Mouse (Mus musculus) megakaryocyte, embryonic 14.5 days (primary cell): ENCODE measurements at regions not wholly inside any gene's neighbourhood (a gene's known extent, or its start where the extent isn't known, plus 50 kb on each side); places are given as distances from the start of the nearest gene placed in this dataset.

Experiments used
- H3K27me3 ChIP-seq: replicated peaks from 2 replicates; pipeline ENCODE3; 2012; ENCODE audit warnings: inconsistent platforms
- H3K36me3 ChIP-seq: replicated peaks from 2 replicates; pipeline ENCODE3; 2012; ENCODE audit warnings: low read length, inconsistent platforms, mixed read lengths
- H3K4me1 ChIP-seq: 2 replicates; pipeline ENCODE4 v1.6.1; 2012; ENCODE audit warnings: inconsistent platforms
- H3K4me3 ChIP-seq: replicated peaks from 2 replicates; pipeline ENCODE3; 2012; ENCODE audit warnings: moderate library complexity, mild to moderate bottlenecking, inconsistent platforms
- H3K9me3 ChIP-seq: 2 replicates; pipeline ENCODE4 v1.6.1; 2012; ENCODE audit warnings: inconsistent platforms
- FLI1 ChIP-seq: IDR thresholded peaks from 2 replicates; pipeline ENCODE4 v1.6.1; 2012; ENCODE audit warnings: low read length, inconsistent platforms, mixed read lengths
- GATA1 ChIP-seq: IDR thresholded peaks from 3 replicates; pipeline ENCODE4 v1.6.1; 2012; ENCODE audit warnings: mixed read lengths, low read length, inconsistent platforms, borderline replicate concordance

GRCm38 (mm10) chr1:128658802-128659201 lies 66.7 kb upstream of the Cxcr4 start:
- Histone ChIP-seq H3K27me3 (peaks cover 5% of the 10 kb centered on the region), H3K9me3 (peaks cover 3% of the 10 kb centered on the region; the same call in 1 of the 2 replicates), H3K36me3 (no peaks in the 10 kb centered on the region), H3K4me3 (no peak overlapping the region), H3K4me1 (peaks cover 4% of the 10 kb centered on the region; the same call in 1 of the 2 replicates)
- TF ChIP-seq GATA1 (no peak), FLI1 (no peak)

- Histone ChIP-seq H3K36me3 (no peaks in the 10 kb centered on the region), H3K27me3 (peaks cover 2% of the 10 kb centered on the region)
These were observed 62.2 kb upstream of the Cxcr4 start for GRCm38 (mm10) chr1:128654099-128654862.

DNA sequence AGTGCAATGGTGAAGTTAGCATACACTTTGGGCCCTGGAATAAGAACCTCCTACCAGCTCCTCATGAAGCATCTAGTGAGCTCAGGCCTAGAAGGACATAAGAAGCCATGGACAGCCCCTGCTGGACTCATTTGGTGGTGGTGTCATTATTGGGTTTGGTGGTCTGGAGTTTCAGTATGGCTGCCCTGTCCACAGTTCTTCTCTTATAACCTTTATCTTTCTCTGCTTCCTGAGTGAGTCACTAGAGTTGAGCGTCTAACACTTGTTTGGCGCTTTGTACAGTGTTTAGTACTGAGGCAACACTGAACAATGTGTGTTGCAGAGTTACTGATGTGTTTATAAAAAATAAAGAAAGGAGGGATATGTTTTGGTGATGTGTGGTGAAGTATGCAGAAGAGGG lies 58.5 kb upstream of the Cxcr4 start:
- Histone ChIP-seq H3K4me1 (peaks cover 10% of the 10 kb centered on the region), H3K9me3 (no peaks in the 10 kb centered on the region), H3K4me3 (no peak overlapping the region), H3K36me3 (no peaks in the 10 kb centered on the region), H3K27me3 (peaks cover 2% of the 10 kb centered on the region)
- TF ChIP-seq GATA1 = no peak

More at GRCm38 (mm10) chr1:128654099-128654862, 62.2 kb upstream of the Cxcr4 start:
- Histone ChIP-seq H3K9me3 (peaks cover 3% of the 10 kb centered on the region; the same call in 1 of the 2 replicates), H3K4me1 (peaks cover 13% of the 10 kb centered on the region), H3K4me3 (no peak overlapping the region)
- TF ChIP-seq FLI1 (no peak), GATA1 (no peak)

DNA sequence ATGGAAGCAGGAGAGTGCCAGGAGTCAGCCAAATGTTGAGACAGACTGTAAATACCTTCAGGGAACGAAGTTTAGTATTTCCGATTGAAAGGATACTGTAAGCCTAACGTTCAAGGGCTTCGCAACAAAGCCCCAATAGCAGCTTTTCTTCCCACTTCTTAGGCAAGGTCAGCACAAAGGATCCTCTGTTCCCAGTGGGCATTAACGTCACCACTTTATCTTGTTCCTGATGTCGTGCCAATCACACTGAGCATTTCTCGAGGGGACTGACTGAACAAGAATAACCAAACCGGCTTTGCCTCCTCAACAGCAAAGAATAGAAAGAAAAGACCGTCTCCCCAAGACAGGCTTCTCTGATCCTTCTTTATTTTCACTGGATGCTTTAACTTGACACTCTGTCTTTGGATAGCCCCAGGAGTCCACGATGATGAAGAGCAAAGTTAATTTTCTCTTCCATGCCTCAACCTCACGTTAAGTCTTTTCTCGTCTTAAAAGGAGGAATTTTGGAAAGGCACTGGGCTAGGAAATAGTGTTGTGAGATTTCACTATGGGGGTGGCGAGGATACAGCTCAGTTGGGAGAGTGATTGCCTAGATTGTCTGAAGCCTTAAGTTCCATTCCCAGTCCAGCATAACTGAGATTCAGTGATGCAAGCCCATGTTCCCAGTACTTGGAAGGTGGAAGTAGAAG lies 57.5 kb upstream of the Cxcr4 start:
- no peak overlapping the region for H3K4me3 ChIP-seq
- H3K9me3 ChIP-seq = peaks cover 4% of the 10 kb centered on the region; the same call in 1 of the 2 replicates
- H3K36me3 ChIP-seq = no peaks in the 10 kb centered on the region
- H3K4me1 ChIP-seq = peaks cover 10% of the 10 kb centered on the region
- TF ChIP-seq FLI1 (no peak), GATA1 (no peak)
- no peaks in the 10 kb centered on the region for H3K27me3 ChIP-seq

DNA sequence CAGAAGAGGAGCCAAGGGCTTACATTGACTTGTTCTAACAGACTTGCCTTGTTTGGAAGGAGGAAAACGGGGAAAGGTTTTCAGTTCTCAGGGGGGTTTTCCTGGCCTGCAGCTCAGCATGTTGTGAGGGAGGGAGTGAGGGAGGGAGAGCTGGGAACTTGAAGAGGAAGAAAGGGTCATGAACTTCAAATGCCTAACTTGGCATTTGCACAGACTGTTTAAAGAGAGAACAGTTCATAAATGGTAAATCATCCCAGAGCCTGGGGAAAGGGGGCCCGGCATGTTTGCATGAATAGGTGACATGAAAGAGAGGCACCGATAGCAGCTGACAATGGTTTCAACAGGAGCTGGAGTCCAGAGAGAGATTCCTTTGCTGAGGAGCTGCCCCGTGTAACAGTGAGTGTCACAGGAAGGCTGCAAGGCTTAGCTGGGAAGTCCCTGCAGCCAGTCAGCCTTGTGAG lies 51.3 kb upstream of the Cxcr4 start:
- H3K4me1 ChIP-seq = peaks cover 3% of the 10 kb centered on the region; the same call in 1 of the 2 replicates
- H3K27me3 ChIP-seq = peaks cover 22% of the 10 kb centered on the region
- H3K9me3 ChIP-seq = peaks cover 4% of the 10 kb centered on the region; the same call in 1 of the 2 replicates
- TF ChIP-seq FLI1 (no peak), GATA1 (no peak)
- no peak overlapping the region for H3K4me3 ChIP-seq
- no peaks in the 10 kb centered on the region for H3K36me3 ChIP-seq

DNA sequence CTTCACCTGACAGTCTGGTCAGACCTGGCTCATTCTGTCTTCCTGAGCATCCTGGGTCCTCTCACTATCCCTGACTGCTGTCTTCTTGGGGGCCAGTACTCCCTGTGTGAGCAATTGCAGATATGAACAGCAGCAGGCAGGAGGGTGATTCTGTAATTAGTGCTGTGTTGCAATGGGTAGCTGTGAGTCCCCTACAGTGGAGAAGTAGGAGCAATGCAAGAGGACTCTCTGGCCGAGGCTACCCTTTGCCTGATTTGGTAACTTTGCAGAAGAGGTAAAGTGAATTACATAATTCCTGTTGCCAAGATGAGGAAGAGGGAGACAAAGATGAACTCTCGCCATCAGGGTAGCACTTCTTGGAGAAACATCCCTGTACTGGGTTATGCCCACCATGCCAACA lies 50.1 kb upstream of the Cxcr4 start:
- peaks cover 3% of the 10 kb centered on the region; the same call in 1 of the 2 replicates for H3K4me1 ChIP-seq
- TF ChIP-seq FLI1 (no peak), GATA1 (no peak)
- H3K9me3 ChIP-seq = peaks cover 4% of the 10 kb centered on the region; the same call in 1 of the 2 replicates
- H3K36me3 ChIP-seq = no peaks in the 10 kb centered on the region
- H3K27me3 ChIP-seq = peaks cover 22% of the 10 kb centered on the region
- no peak overlapping the region for H3K4me3 ChIP-seq
